Mouse (Mus musculus) gastrocnemius, adult 18-20 months (tissue): Measurements from ENCODE around the gene Sod1. TPM values are rescaled to one million over a fixed set of nuclear protein-coding genes. Genes with fewer than 3 reads are reported as not detected.

Experiments used
- DNase-seq: peaks from one replicate; pipeline ENCODE4 v3.0.0; 2021; ENCODE audit warnings: low spot score
- long read RNA-seq, 2 experiments: library from polyadenylated mRNA; stranded (forward); transcript quantifications; one replicate each; pipeline ENCODE4 v2.0.0; 2021
- total RNA-seq, 2 experiments: library from RNA; stranded (reverse); gene quantifications; 2 replicates each; pipeline ENCODE4 v1.2.3; 2021

Sod1 gene
- 100 to 1,000 TPM; 292 to 307 TPM for total RNA-seq
- long read RNA-seq, experiment 1, transcript Sod1-201 (5 exons, 641 nt), result major isoform, 35 of 54 reads
- long read RNA-seq, experiment 1, partial matches to known transcripts, result 9 of 54 reads
- long read RNA-seq, experiment 1, other reads (novel, unspliced or antisense), result 9 of 54 reads
- long read RNA-seq, experiment 2, transcript Sod1-201 (5 exons, 641 nt), result major isoform, 28 of 49 reads
- long read RNA-seq, experiment 2, partial matches to known transcripts, result 4 of 49 reads
- long read RNA-seq, experiment 2, other reads (novel, unspliced or antisense), result 13 of 49 reads

DNA sequence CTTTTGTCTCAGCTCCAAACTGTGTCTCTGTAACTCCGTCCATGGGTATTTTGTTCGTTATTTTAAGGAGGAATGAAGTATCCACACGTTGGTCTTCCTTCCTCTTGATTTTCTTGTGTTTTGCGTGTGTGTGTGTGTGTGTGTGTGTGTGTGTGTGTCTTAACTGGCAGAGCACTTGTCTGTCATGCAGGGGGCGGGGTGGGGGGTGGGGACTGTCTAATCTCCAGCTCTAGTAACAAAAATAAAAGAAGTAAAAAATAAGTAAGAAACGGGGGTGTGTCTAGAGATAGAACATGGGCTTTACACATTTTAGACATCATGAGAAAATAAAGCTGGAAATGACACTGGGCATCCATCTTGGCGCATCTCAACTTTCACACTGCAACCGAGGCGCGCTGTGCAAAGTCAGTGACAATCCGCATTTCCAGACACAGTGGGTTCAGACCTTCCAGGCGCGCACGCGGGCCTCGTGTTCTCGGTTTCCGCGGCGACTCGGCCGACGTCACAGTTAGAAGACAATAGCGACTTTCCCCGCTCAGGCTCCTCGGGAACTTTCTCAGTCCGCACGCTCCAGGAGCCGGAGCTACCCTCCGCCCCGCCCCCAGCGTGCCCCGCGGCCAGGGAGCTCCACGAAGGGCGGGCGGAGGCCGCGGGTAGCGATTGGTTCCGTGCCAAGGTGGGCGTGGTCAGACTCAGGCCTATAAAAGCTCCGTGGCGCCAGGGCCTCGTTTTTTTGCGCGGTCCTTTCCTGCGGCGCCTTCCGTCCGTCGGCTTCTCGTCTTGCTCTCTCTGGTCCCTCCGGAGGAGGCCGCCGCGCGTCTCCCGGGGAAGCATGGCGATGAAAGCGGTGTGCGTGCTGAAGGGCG, at the start of gene Sod1:
Sod1 (plus strand) TSS at position 729 of the 866 bp plus-strand sequence.
- peak; percentile 97 for DNase-seq

DNA sequence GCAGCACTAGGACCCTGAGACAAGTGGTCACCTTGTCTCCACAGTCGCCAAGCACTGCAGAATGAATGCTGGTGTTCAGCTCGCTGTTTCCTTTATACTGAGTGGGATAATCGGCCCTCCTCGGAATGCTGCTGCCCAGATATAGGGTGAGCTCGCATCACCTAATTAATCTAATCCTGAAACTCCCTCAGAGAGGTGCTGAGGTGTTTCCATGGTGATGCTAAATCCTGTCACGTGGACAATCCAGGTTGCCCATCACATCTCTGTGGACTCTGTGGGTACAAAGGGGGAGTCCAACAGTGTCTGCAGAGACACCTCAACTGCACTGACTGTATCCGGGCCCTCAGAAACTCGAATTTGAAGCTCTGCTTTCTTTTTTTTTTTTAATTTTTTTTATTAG, 49.1 kb upstream of the Sod1 start:
- no peak for DNase-seq

DNA sequence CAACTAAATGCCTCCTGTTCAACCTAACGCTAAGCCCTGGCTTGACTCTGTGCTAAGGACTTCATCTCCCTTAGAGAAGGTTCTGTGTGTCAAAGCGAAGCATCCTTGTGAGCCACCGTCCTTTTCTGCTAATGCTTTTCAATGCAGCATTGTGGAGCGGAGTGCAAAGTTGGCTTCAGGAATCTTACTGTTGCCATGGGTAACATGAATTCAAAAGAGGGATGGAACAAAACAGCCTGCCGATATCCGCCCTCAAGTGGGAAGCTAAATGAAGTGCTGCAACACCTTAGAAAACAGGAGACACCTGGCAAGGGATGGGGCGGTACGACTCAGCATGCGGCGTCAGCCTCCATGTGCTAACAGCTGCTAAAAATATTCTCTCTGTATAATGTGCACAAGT, 44.1 kb upstream of the Sod1 start:
- DNase-seq, result no peak

DNA sequence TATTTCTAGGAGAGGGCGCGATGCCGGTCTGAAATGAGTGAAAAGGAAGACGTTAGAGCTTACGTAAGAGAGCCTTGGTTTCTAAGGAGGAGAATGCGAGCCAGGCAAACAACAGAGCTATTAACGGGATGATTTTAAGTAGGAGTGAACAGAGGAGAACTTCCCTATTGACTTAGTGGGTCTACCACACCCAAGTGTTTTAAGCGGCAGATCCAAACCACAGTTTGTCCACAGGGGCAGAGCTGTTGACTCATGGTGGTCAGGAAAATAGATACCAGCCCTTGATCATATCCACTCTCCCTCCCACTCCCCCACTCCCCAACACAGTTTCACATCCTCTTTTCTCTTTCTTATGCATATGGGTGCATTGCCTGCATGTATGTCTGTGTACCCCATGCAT, 43.1 kb upstream of the Sod1 start:
- peak; percentile 9 for DNase-seq

DNA sequence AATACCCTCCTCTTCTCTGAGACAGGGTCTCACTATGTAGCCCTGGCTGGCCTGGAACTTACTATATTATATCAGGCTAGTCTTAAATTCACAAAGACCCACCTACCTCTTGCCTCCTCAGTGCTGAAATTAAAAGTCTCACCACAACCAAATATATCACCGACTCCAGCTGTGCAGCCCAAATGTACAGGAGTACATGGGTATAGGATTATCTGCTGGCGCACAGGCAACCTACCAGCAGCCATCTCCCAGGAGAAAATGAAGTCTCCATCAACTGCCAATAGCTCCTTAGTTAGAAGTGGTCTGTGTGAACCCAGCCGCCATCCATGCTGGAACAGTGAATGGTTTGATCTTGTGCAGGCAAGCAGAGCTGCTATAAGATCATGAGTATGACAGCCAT, 42.1 kb upstream of the Sod1 start:
- no peak for DNase-seq

DNA sequence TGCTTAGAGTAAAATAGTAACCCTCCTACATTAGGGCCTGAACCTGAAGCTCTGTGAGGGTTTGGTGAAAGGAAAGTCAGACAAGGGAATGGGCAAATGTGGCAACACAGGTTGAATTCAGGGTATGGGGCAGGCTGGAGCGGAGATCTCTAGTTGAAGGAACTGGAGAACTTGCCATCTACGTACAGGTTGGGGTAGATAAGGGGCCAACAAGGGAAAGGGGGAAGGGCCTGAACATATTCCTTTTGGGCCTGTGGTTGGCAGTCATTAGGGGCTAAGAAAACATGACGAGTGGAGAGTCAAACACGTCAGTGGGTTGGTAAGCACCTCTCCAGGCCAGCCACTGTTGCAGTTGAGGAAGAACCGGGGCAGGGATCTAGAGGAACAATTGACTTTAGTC, 40.7 kb upstream of the Sod1 start:
- no peak for DNase-seq

DNA sequence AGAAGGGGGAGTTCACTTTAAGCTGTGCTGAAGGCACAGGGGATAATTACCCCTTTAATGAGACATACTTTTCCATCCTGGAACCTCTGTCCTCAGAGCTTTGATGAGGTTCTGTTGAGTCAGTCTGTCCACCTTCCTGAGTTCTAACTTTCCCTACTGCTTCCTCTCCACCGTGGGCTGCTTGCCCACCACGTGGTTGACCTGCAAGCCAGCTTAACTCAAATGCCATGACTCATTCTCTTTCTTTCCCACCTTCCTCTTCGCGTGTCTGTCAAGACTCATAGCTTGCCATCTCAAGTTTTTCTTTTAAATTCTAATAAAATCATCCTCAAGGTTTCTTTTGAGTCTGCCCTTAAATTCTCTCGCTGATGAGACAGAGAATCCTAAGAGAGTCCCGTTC, 39.6 kb upstream of the Sod1 start:
- no peak for DNase-seq

DNA sequence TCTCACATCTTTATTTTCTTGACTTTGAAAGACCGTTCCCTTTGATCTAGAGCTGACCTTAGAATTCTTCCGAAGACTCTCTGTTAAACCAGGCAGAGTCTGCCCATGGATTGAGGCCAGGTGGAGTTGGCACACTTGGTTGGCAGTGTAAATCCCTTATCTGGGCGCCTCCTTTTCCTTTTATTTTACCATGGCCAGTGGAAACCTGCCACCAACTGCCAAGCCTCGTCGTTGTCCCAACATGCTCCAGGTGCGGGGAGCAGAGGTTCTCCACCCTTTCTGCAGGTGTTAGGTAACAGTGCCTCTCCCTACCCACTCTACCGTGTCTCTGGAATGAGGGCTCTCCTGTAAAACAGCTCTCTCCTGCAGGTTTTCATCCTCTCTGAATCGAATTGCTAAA, 38.9 kb upstream of the Sod1 start:
- DNase-seq, result no peak

DNA sequence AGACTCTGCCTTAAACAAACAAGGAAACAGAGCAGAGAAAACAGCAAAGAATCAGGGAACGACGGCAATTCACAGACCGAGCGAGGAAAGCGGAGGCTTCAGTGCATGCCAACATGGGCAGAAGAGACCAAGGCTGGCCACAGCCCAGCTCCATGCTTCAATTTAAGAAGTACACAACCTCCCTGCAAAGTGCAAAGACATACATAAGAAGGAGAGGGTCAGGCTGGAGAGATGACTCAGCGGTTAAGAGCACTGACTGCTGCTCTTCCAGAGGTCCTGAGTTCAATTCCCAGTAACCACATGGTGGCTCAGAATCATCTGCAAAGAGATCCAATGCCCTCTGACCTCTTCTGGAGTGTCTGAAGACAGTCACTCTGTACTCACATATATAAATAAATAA, 36.4 kb upstream of the Sod1 start:
- no peak for DNase-seq

DNA sequence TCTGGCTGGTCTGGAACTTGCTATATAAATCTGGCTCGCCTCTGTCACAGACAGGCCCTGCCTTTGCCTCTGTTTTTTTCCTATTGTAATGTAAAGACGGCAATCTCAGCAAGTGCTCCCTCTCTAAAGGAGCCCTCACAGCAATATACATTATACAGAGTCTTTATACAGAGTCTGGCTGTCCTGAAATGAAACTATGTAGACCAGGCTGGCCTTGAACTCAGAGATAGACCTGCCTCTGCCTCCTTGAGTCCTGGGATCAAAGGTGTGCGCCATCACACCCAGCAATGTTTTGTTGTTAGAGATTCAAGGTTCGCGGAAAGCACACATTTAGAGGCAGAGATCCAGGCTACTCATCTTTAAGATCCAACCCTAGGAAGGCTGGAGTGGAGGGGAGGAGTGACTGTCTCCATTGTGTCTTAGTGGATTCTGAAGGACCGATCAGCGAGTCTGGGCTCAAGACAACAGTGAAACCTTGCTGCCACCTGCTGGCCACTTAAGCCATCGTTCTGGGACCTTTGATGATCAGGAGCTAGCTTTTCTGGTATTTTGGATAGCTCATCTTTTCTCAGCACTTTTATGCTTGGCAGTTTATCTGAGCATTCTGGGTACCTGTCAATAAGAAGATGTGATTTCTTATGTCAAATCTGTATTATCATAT, 34.5 kb upstream of the Sod1 start:
- peak; percentile 71 for DNase-seq

DNA sequence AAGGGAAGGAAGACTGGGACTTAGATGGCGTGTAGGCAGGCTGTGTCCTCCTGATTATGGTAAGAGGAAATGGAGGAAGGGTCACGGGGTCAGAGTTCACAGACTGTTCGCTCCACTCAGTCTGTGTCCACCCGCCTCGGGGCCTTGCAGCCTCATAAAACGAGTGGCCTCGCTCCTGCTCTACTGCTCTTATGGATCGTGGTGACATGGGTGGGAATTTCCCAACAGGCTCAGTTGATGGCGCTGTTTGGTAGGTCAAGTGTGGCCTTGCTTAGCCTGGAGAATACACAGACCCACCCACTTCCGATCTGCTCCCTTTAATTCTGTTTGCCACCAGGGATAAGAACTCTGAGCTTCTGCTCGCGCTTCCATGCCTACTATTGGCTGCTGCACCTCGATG, 33.1 kb upstream of the Sod1 start:
- DNase-seq, result peak; percentile 7

DNA sequence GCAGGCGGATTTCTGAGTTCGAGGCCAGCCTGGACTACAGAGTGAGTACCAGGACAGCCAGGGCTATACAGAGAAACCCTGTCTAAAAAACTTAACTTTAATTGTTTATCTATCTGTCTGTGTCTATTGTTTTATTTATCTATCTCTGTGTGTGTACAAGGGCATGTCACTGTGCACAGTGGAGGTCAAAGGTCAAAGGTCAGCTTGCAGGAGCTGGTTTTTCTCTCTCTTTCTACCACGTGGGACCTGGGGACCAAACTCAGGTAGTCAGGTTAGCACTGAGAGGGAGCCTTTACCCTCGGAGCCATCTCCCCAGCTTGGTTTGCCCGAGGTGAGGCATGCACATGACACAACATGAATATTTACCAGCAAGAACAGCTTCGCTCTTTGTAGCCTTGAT, 29.3 kb upstream of the Sod1 start:
- DNase-seq, result no peak

DNA sequence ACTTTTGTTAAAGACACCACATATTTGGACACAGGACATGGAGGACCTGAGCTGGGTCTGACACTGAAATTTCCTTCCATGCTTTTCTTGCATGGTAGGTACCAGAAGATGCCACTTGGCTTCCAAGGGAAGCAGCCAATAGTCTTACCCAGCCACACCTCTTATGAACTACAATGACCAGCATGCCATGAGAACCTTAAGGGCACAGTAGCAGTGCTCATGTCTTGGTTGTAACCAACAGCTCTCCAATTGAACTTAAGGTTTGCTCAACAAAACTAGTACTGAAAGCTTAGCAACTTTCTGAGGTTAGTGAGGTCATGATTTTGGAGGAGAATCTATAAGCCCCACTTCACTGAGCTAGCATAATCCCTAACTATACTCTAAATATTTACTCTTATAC, 26.8 kb upstream of the Sod1 start:
- DNase-seq, result no peak

DNA sequence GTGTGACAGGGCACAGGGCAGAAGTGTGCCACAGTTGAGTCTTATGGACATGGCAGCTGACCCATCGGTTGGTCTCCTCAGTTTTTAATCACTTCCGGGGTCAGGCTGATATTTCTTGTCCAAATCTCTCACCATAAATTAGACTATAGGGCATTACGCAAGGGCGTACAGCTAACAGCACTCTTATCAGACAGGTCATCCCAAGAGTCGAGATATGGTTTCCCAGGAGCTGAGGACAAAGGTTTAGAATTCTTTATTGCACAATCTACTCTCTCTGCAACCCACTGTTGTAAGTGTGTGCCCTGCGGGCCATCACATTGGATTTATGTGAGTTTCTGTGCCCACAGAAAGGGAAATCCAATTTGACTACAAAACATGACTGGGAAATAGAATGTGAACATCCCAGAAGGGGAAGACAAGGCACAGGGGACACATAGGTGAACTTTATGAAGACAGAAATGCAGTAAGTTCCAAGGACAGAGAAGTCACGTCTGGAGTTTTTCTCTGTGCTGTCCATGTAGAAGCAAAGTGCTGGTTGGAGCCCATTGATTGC, 23.8 kb upstream of the Sod1 start:
- DNase-seq, result no peak

DNA sequence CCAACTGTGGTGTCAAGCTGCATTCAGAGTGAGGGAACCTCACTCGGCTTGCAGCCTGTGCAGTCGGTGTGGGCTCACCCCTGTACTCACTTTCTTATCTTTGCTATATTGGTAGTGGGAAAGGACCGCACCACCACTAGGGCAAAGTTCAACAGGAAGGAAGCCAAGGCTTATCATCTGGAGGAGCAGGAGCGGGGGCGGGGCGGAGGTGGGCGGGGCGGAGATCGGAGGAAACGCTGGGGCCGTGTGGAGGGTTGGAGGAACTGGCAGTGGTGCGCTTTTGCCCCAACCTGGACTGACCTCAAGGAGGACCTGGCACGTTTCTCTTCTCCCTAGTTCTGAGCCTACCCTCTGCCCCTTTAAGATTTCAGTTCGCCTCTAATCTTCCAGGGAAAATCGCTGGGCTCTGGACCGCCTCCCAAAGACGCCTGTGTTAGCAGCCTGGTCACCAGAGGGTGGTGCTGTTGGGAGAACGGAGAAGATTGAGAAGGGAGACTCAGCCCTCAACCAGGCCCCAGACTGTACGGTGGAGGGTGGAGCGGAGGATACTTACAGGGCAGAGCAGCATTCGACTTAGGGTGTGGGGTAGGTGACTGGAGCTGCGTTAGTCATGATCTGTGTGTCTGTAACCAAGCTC, 23.1 kb upstream of the Sod1 start:
- peak; percentile 67 for DNase-seq

DNA sequence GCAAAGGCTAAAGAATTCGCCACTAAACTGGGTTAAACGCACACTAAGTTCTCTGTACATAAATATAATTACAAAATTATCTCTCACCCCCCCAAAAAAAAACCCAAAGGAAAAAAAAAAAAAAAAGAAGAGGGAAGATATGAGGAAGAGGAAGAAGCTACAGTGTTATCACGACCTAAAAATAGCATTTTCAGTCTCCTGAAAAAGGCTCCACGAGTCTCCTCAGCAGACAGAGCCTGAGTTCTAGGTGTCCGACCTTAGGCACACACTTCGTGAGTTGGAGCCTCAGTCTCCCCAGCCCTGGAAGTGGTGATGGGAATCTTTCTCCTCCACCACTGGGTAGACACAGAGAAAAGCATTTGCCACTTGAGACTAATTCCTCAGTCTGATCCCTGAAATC, 21.9 kb upstream of the Sod1 start:
- no peak for DNase-seq

DNA sequence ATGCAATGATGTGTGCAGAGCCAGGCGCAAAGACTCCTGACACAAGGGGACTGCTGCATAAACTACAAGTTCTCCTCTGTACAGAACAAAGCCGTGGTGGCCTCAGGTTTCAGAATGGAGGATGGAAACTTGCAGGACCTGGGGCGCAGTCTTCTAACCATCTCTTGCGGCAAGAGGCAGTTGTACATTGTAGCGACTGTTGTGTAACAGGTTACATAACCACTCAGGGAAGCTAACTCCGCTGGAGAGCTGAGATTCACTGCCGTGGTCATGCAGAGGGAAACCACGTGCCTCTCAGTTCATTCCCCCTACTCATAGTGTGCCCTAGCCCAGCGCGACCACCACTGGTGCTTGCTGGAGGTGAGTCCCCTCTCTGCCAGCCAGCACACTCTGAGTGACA, 21.4 kb upstream of the Sod1 start:
- no peak for DNase-seq

DNA sequence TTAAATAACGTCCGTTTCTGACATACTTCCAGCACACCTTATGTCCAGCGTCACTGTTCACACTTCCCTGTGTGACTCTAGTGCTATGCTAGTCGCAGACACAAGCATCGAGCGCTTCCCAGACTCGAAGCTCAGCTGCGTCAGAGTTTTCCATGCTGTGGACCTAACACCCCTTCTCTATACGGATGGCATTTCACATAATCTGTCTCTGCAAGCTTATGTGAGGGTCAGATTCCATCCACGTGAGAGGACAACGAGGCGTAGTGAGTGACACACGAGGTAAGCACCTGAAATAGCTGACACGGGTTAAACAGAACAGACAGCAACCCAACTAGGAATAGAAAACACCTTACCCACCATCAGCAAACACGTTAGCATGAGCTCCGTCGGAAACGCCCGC, 18.4 kb upstream of the Sod1 start:
- DNase-seq, result no peak

DNA sequence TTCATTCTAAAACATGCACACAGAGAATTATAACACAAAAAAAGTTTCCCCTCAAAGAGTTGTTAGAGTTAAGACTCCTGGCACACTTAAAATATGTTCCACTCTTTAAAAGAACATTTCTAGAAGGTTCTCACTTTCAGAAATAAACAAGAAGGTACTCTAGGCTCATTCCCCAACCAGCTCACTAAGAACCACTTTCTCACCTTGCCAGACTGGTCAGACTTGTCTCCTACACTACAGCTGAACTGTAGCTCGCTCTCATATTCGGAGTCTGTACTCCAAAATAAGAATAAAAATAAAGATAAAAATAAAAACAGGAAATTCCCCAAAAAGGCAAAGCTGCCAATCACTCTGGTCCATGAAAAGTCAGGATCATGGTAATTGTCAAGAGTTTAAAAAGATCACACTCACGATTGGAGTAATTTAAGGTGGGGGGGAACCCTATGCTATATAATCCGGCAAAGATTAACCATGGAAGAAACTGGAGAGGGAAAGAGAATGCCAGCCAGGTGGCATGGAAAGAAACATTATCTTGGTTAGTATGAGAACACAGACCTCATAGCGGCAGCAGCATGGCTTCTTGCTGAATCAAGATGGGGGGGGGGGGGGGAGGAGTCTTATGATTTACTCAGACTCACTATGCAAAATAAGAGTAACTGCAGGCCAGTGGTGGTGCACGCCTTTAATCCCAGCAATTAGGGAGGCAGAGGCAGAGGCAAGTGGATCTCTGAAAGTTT, 17.2 kb upstream of the Sod1 start:
- DNase-seq, result no peak

DNA sequence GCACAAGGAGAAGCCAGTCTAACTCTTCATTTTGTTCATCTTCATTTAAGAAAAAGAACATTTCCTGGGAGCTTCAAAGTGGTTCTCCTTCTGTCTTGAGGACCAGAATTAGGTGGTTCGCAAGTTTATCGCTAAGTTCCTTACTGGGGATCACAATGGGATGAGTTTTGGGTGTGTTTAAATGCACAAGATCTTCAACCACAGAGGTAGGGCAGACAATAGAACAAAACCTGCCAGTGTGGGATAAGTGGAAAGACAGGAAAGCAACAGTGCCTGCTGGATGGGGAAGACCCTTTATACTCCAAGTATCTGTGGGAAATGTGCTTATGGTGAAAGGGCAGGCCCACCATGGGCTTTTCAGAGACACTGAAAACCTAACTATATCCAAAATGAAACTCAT, 15.7 kb upstream of the Sod1 start:
- no peak for DNase-seq

DNA sequence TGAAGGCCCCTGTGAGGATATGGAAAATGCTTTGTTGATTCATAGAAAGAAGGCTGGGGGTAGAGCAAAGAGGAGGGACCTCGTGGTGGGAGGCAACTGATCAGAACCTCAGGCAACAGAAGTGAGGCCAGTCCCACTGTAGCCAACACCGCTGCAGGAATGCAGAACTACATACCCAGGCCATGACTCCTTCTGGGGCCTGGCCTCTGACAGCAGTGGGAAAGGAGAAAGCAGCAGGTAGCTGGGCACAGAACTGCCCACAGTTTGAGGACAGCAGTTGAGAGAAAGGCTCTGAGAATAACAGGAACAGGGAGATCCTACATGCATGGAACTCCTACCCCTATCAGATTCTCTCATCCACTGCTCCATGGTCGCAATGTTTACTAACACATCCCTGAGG, 11.6 kb upstream of the Sod1 start:
- DNase-seq, result no peak
